In genomic region chr13:12386286-12386685, GRCm38 (mm10) we compare ENCODE assay signal across 7 mouse cellular contexts. TPM values are rescaled to one million over a fixed set of nuclear protein-coding genes. Genes with fewer than 3 reads are reported as not detected.
A peak's percentile ranks its signal among the peaks of the same experiment; 100 is the strongest.
DNase-seq lines count a peak whose midpoint lies in the region; ATAC-seq lines count a peak whose summit lies in the region.

No protein-coding gene starts in this region.

- H3K4me1 ChIP-seq in kidney, embryonic 14.5 days (ENCODE audit: control insufficient read depth, insufficient read depth, low read length): no peaks in the 10 kb centered on the region

- peak; percentile 24 for DNase-seq in kidney, postnatal 10 days
- peak; percentile 66 for DNase-seq in 3T3-L1 (ENCODE audit: low read depth, low spot score)
- DNase-seq in B cell, adult 2 months: peak; percentile 3 to 5
- peak; percentile 39 for DNase-seq in embryo, embryonic 11 days
- peak; percentile 58 for DNase-seq in splenic B cell, adult 2 months (ENCODE audit: low read depth, low spot score)

- no peaks in the 10 kb centered on the region for H3K27me3 ChIP-seq in kidney, embryonic 14.5 days (ENCODE audit: control insufficient read depth, insufficient read depth, low read length)
- no peaks in the 10 kb centered on the region for H3K27me3 ChIP-seq in splenic B cell, adult 2 months (ENCODE audit: control insufficient read depth, insufficient read depth, low read length, poor library complexity, severe bottlenecking)

- ATAC-seq in kidney, embryonic 14.5 days (ENCODE audit: low FRiP score, low TSS enrichment): no peak
- ATAC-seq in erythroblast, adult 5-6 weeks (replicated peaks; ENCODE audit: low FRiP score, poor library complexity, severe bottlenecking): no peak

- no peaks in the 10 kb centered on the region for H3K9me3 ChIP-seq in kidney, embryonic 14.5 days (ENCODE audit: control insufficient read depth, low read length)

- no peak overlapping the region for H3K27ac ChIP-seq in kidney, embryonic 14.5 days (ENCODE audit: low read depth, low read length)

- no peak overlapping the region for H3K9ac ChIP-seq in kidney, embryonic 14.5 days (ENCODE audit: low read depth, low read length)

- no peak overlapping the region for H3K4me2 ChIP-seq in kidney, embryonic 14.5 days (replicated peaks; ENCODE audit: low read depth, low read length)

- no peak overlapping the region for H3K4me3 ChIP-seq in kidney, embryonic 14.5 days (ENCODE audit: low read length)

- no peaks in the 10 kb centered on the region for H3K36me3 ChIP-seq in kidney, embryonic 14.5 days (ENCODE audit: control insufficient read depth, insufficient read depth, low read length)
- H3K36me3 ChIP-seq in splenic B cell, adult 2 months (ENCODE audit: control insufficient read depth, insufficient read depth, low read length, poor library complexity, severe bottlenecking): no peaks in the 10 kb centered on the region

RNA-seq across cellular contexts. Expression of gene Heatr1, which starts 8.5 kb away (rescaled TPM):
- polyA plus RNA-seq in kidney, embryonic 14.5 days (2014; fragmentation: Nextera tagmentation; extraction: Ambion mirVana): 23.6 and 37.2 TPM in 2 replicates
- 10.2 and 11.3 TPM in 2 replicates for total RNA-seq in erythroblast, adult 5-6 weeks (2015; ENCODE audit: low replicate concordance)
- 14.9 and 25.9 TPM in 2 replicates for total RNA-seq in erythroblast, adult 5-6 weeks (2017; ENCODE audit: low replicate concordance)

RNA-seq across cellular contexts. Expression of gene Actn2, which starts 45.7 kb away (rescaled TPM):
- polyA plus RNA-seq in kidney, embryonic 14.5 days (2014; fragmentation: Nextera tagmentation; extraction: Ambion mirVana): 0.64 and 1.7 TPM in 2 replicates
- not detected in 2 replicates for total RNA-seq in erythroblast, adult 5-6 weeks (2015; ENCODE audit: low replicate concordance)
- total RNA-seq in erythroblast, adult 5-6 weeks (2017; ENCODE audit: low replicate concordance): not detected in 2 replicates

Comparison
In these comparisons a context has a peak if more than half of its experiments do, and no peak if none do; other contexts are left out.
1. DNase-seq: peak in every context shown above with its lines; median percentile 66 in 3T3-L1; 58 in splenic B cell, adult 2 months; 39 in embryo, embryonic 11 days; 24 in kidney, postnatal 10 days; 4 in B cell, adult 2 months.